Mouse (Mus musculus) kidney, embryonic 16.5 days (tissue): ENCODE data around the gene Adgrl1. TPM values are rescaled to one million over a fixed set of nuclear protein-coding genes. Genes with fewer than 3 reads are reported as not detected.

ENCODE experiments used
- ATAC-seq: fragments of 200-750 bp; cut with Nextera tagmentation; 2 replicates; pipeline ENCODE4 v1.8.0; 2017; ENCODE audit warnings: moderate TSS enrichment; ENCODE audit not compliant: low FRiP score, low TSS enrichment
- H3K27ac ChIP-seq: fragments of 300-500 bp; sonication (generic); 2 replicates; pipeline ENCODE4 v1.5.1; 2014; ENCODE audit warnings: low read length
- H3K27me3 ChIP-seq: fragments of 300-500 bp; sonication (generic); 2 replicates; pipeline ENCODE4 v1.6.1; 2014; ENCODE audit warnings: low read length, control low read depth, mixed read lengths; ENCODE audit not compliant: insufficient read depth
- H3K36me3 ChIP-seq: fragments of 300-500 bp; sonication (generic); 2 replicates; pipeline ENCODE4 v1.6.1; 2014; ENCODE audit warnings: low read length, control low read depth, mixed read lengths; ENCODE audit not compliant: insufficient read depth
- H3K4me1 ChIP-seq: fragments of 300-500 bp; sonication (generic); 2 replicates; pipeline ENCODE4 v1.6.1; 2014; ENCODE audit warnings: low read length, control low read depth, mixed read lengths; ENCODE audit not compliant: insufficient read depth
- H3K4me2 ChIP-seq: fragments of 300-500 bp; sonication (generic); replicated peaks from 2 replicates; pipeline ENCODE4 v1.6.1; 2014; ENCODE audit warnings: low read depth, low read length
- H3K4me3 ChIP-seq: fragments of 300-500 bp; sonication (generic); 2 replicates; pipeline ENCODE4 v1.5.1; 2014; ENCODE audit warnings: mild to moderate bottlenecking, low read length
- H3K9ac ChIP-seq: fragments of 300-500 bp; sonication (generic); replicated peaks from 2 replicates; pipeline ENCODE4 v1.6.1; 2014; ENCODE audit warnings: low read length
- H3K9me3 ChIP-seq: fragments of 300-500 bp; sonication (generic); 2 replicates; pipeline ENCODE4 v1.6.1; 2016; ENCODE audit warnings: low read length, control low read depth
- WGBS: fragments of 180-500 bp; shearing (Covaris S2); extraction: QIAGEN DNeasy Blood & Tissue Kit; methylation state at CpG from one replicate; pipeline ENCODE4 v1.1.7; 2014; 5-methylcytosine and 5-hydroxymethylcytosine counted together
- polyA plus RNA-seq: library from polyadenylated mRNA; unstranded; fragments of >200 nt; fragmentation: Nextera tagmentation; extraction: Ambion mirVana; gene quantifications from 2 replicates; pipeline ENCODE4 v1.2.1, GENCODE M21; 2015

Adgrl1 gene
- polyA plus RNA-seq, 1 experiment from 2014 or later, result 19.6 TPM

- H3K36me3 ChIP-seq, result peaks cover 18% of the 10 kb centered on the region; the same call in 1 of the 2 replicates
- no peak overlapping the region for H3K4me3 ChIP-seq
- H3K27ac ChIP-seq, result no peak overlapping the region
- H3K4me1 ChIP-seq, result peaks cover 18% of the 10 kb centered on the region
- no peak for ATAC-seq
- H3K9me3 ChIP-seq, result no peaks in the 10 kb centered on the region
- H3K4me2 ChIP-seq, result no peak overlapping the region
- no peak overlapping the region for H3K9ac ChIP-seq
- 92% methylated on average over 4 of the region's 4 CpGs for WGBS
- no peaks in the 10 kb centered on the region for H3K27me3 ChIP-seq
Measured at GRCm38 (mm10) chr8:83971121-83971520, 71.2 kb downstream of the Adgrl1 start.

GRCm38 (mm10) chr8:83971661-83972060 lies 71.8 kb downstream of the Adgrl1 start:
- WGBS, result 74% methylated on average over 6 of the region's 6 CpGs
- Histone ChIP-seq H3K27ac (peak overlapping the region; percentile 74; the same call in 1 of the 2 replicates), H3K36me3 (peaks cover 18% of the 10 kb centered on the region; the same call in 1 of the 2 replicates), H3K27me3 (no peaks in the 10 kb centered on the region), H3K9ac (peak overlapping the region; percentile 78), H3K4me3 (peak overlapping the region; percentile 93), H3K4me2 (peak overlapping the region; percentile 88), H3K9me3 (no peaks in the 10 kb centered on the region), H3K4me1 (peaks cover 18% of the 10 kb centered on the region)
- no peak for ATAC-seq

GRCm38 (mm10) chr8:83972150-83973120 lies 72.5 kb downstream of the Adgrl1 start, which contains the start of gene Prkaca:
Gene Prkaca, plus strand, starts transcription at chr8:83972993.
- peaks cover 25% of the 10 kb centered on the region for H3K4me1 ChIP-seq
- peak within 1 kb of the TSS; percentile 93 for H3K4me3 ChIP-seq
- H3K9me3 ChIP-seq, result no peaks in the 10 kb centered on the region
- peak within 1 kb of the TSS; percentile 90 for H3K9ac ChIP-seq
- peak within 1 kb of the TSS; percentile 88 for H3K4me2 ChIP-seq
- ATAC-seq, result peak; percentile 100
- H3K27ac ChIP-seq, result peak within 1 kb of the TSS; percentile 74
- no peaks in the 10 kb centered on the region for H3K27me3 ChIP-seq
- 0% methylated on average over 72 of the region's 94 CpGs for WGBS
- peaks cover 14% of the 10 kb centered on the region; the same call in 1 of the 2 replicates for H3K36me3 ChIP-seq

GRCm38 (mm10) chr8:83973161-83974031 lies 73.5 kb downstream of the Adgrl1 start:
- Histone ChIP-seq H3K27me3 (no peaks in the 10 kb centered on the region), H3K9me3 (no peaks in the 10 kb centered on the region), H3K4me2 (peak overlapping the region; percentile 87), H3K4me1 (peaks cover 31% of the 10 kb centered on the region), H3K36me3 (peaks cover 9% of the 10 kb centered on the region; the same call in 1 of the 2 replicates), H3K9ac (peak overlapping the region; percentile 90), H3K4me3 (peak overlapping the region; percentile 93), H3K27ac (peak overlapping the region; percentile 56)
- 2% methylated on average over 32 of the region's 37 CpGs for WGBS
- ATAC-seq, result peak; percentile 0

GRCm38 (mm10) chr8:83974521-83974920 lies 74.6 kb downstream of the Adgrl1 start:
- peaks cover 4% of the 10 kb centered on the region; the same call in 1 of the 2 replicates for H3K36me3 ChIP-seq
- H3K4me1 ChIP-seq, result peaks cover 31% of the 10 kb centered on the region
- WGBS, result 83% methylated on average over 4 of the region's 4 CpGs
- ATAC-seq, result no peak
- H3K4me3 ChIP-seq, result no peak overlapping the region
- H3K4me2 ChIP-seq, result peak overlapping the region; percentile 87
- H3K27ac ChIP-seq, result no peak overlapping the region
- H3K9ac ChIP-seq, result no peak overlapping the region; the same call in 1 of the 2 replicates
- no peaks in the 10 kb centered on the region for H3K27me3 ChIP-seq
- H3K9me3 ChIP-seq, result no peaks in the 10 kb centered on the region

GRCm38 (mm10) chr8:83976101-83976630 lies 76.3 kb downstream of the Adgrl1 start:
- Histone ChIP-seq H3K27me3 (no peaks in the 10 kb centered on the region), H3K9me3 (no peaks in the 10 kb centered on the region), H3K27ac (no peak overlapping the region), H3K9ac (0 out of 2 replicates have a peak overlapping the region, but pooled peaks have one; percentile 12), H3K36me3 (peaks cover 6% of the 10 kb centered on the region), H3K4me2 (no peak overlapping the region), H3K4me3 (no peak overlapping the region), H3K4me1 (peaks cover 31% of the 10 kb centered on the region)
- 73% methylated on average over 4 of the region's 4 CpGs for WGBS
- no peak for ATAC-seq

GRCm38 (mm10) chr8:83976779-83977350 lies 77.0 kb downstream of the Adgrl1 start:
- Histone ChIP-seq H3K9ac (no peak overlapping the region), H3K27me3 (no peaks in the 10 kb centered on the region), H3K27ac (no peak overlapping the region)

GRCm38 (mm10) chr8:83977646-83978045 lies 77.7 kb downstream of the Adgrl1 start:
- ATAC-seq, result no peak
- H3K36me3 ChIP-seq, result peaks cover 21% of the 10 kb centered on the region
- H3K9ac ChIP-seq, result 0 out of 2 replicates have a peak overlapping the region, but pooled peaks have one; percentile 1
- no peak overlapping the region for H3K4me3 ChIP-seq
- peaks cover 26% of the 10 kb centered on the region for H3K4me1 ChIP-seq
- WGBS, result 51% methylated on average over 6 of the region's 6 CpGs
- H3K27me3 ChIP-seq, result no peaks in the 10 kb centered on the region
- no peak overlapping the region for H3K4me2 ChIP-seq
- peak overlapping the region; percentile 13; the same call in 1 of the 2 replicates for H3K27ac ChIP-seq
- no peaks in the 10 kb centered on the region for H3K9me3 ChIP-seq

More at GRCm38 (mm10) chr8:83976779-83977350, 77.0 kb downstream of the Adgrl1 start:
- H3K4me2 ChIP-seq, result no peak overlapping the region
- H3K4me3 ChIP-seq, result no peak overlapping the region
- ATAC-seq, result no peak
- H3K4me1 ChIP-seq, result peaks cover 28% of the 10 kb centered on the region
- H3K9me3 ChIP-seq, result no peaks in the 10 kb centered on the region
- 87% methylated on average over 5 of the region's 5 CpGs for WGBS
- H3K36me3 ChIP-seq, result peaks cover 13% of the 10 kb centered on the region

GRCm38 (mm10) chr8:83978200-83978599 lies 78.3 kb downstream of the Adgrl1 start:
- H3K27me3 ChIP-seq, result no peaks in the 10 kb centered on the region
- H3K36me3 ChIP-seq, result peaks cover 26% of the 10 kb centered on the region
- H3K4me3 ChIP-seq, result no peak overlapping the region
- H3K4me1 ChIP-seq, result peaks cover 26% of the 10 kb centered on the region
- H3K4me2 ChIP-seq, result no peak overlapping the region
- 76% methylated on average over 9 of the region's 9 CpGs for WGBS
- no peak overlapping the region for H3K9ac ChIP-seq
- no peaks in the 10 kb centered on the region; the same call in 1 of the 2 replicates for H3K9me3 ChIP-seq
- H3K27ac ChIP-seq, result peak overlapping the region; percentile 13; the same call in 1 of the 2 replicates
- no peak for ATAC-seq
